Mouse (Mus musculus) hindbrain, postnatal 0 days (tissue): ENCODE data around the gene Cdh23. TPM values are rescaled to one million over a fixed set of nuclear protein-coding genes. Genes with fewer than 3 reads are reported as not detected.

Experiments
- ATAC-seq: fragments of 200-750 bp; cut with Nextera tagmentation; 2 replicates; pipeline ENCODE4 v1.8.0; 2017; ENCODE audit warnings: mild to moderate bottlenecking, moderate TSS enrichment, moderate library complexity
- DNase-seq: peaks from one replicate; pipeline ENCODE4 v3.0.0-alpha.2; 2015; ENCODE audit warnings: low spot score
- H3K27ac ChIP-seq: fragments of 300-500 bp; sonication (generic); 2 replicates; pipeline ENCODE4 v1.5.1; 2014; ENCODE audit warnings: mild to moderate bottlenecking
- H3K27me3 ChIP-seq: fragments of 300-500 bp; sonication (generic); 2 replicates; pipeline ENCODE4 v1.6.1; 2014; ENCODE audit warnings: low read length, mixed read lengths; ENCODE audit not compliant: insufficient read depth
- H3K36me3 ChIP-seq: fragments of 300-500 bp; sonication (generic); 2 replicates; pipeline ENCODE4 v1.6.1; 2014; ENCODE audit warnings: low read length, mixed read lengths; ENCODE audit not compliant: insufficient read depth
- H3K4me1 ChIP-seq: fragments of 300-500 bp; sonication (generic); 2 replicates; pipeline ENCODE4 v1.6.1; 2014; ENCODE audit warnings: antibody characterized with exemption, low read length, mixed read lengths; ENCODE audit not compliant: insufficient read depth
- H3K4me2 ChIP-seq: fragments of 300-500 bp; sonication (generic); 2 replicates; pipeline ENCODE4 v1.6.1; 2014; ENCODE audit warnings: low read depth, mild to moderate bottlenecking, low read length, moderate library complexity, mixed read lengths
- H3K4me3 ChIP-seq: fragments of 300-500 bp; sonication (generic); 2 replicates; pipeline ENCODE4 v1.5.1; 2014; ENCODE audit warnings: low read length
- H3K9ac ChIP-seq: fragments of 300-500 bp; sonication (generic); replicated peaks from 2 replicates; pipeline ENCODE4 v1.6.1; 2014; ENCODE audit warnings: mild to moderate bottlenecking, low read length, moderate library complexity, mixed read lengths
- H3K9me3 ChIP-seq: fragments of 300-500 bp; sonication (generic); 2 replicates; pipeline ENCODE4 v1.6.1; 2016; ENCODE audit warnings: low read length, mixed read lengths
- CTCF ChIP-seq: IDR thresholded peaks from 2 replicates; pipeline ENCODE4 v1.5.1; 2016; ENCODE audit warnings: antibody characterized with exemption, control low read depth, low read depth
- WGBS: fragments of 180-500 bp; shearing (Covaris S2); extraction: QIAGEN DNeasy Blood & Tissue Kit; methylation state at CpG from one replicate; pipeline ENCODE4 v1.1.7; 2014; 5-methylcytosine and 5-hydroxymethylcytosine counted together
- polyA plus RNA-seq: library from polyadenylated mRNA; unstranded; fragments of >200 nt; fragmentation: Nextera tagmentation; extraction: Ambion mirVana; gene quantifications from 2 replicates; pipeline ENCODE4 v1.2.1, GENCODE M21; 2015
- total RNA-seq: library from RNA; depleted of rRNA; stranded (reverse); fragments of >200 nt; gene quantifications from 2 replicates; pipeline ENCODE4 v1.2.3, GENCODE M21; 2014

The Cdh23 gene
- total and polyA plus RNA-seq, 2 experiments from 2014 or later = 3.5 to 31.8 TPM

DNA sequence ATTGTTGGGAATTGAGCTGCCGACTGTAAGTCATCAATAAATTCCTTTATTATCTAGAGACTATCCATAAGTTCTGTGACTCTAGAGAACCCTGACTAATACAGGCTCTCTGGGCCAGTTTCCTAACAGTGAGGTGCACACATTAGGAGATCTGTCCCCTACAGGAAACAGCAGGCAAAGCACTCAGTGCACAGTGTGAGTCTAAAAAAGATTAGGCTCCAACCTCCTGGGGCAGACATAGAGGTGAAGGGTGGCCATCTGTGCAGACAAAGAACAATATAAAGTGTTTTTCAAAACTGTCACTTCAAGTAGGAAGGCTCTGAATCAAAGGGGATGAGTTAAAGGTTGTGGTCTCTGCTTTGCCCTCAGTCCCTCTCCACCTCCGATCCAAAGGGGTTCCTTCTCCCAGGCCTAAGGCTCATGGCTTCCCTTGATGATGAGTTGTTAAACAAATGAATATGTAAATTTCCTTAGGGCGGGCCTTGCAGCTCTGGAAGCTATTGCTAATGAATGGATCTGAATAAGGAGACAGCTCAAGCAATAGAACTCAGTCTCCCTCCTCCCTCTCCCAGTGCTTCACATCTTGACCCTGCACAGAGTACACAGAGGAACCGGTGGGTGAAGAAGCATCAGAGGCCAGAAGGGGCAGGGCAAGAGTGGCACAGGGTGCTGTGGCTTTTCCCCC is 143.2 kb downstream of the Cdh23 start:
- 34% methylated on average over 3 of the region's 4 CpGs for WGBS
- no peaks in the 10 kb centered on the region for H3K36me3 ChIP-seq
- H3K9me3 ChIP-seq = no peaks in the 10 kb centered on the region
- H3K4me1 ChIP-seq = no peaks in the 10 kb centered on the region
- no peak overlapping the region for H3K27ac ChIP-seq
- ATAC-seq = no peak
- DNase-seq = no peak
- no peak overlapping the region for H3K9ac ChIP-seq
- no peak overlapping the region for H3K4me2 ChIP-seq
- no peak overlapping the region for H3K4me3 ChIP-seq
- no peak for TF ChIP-seq CTCF
- no peaks in the 10 kb centered on the region for H3K27me3 ChIP-seq

DNA sequence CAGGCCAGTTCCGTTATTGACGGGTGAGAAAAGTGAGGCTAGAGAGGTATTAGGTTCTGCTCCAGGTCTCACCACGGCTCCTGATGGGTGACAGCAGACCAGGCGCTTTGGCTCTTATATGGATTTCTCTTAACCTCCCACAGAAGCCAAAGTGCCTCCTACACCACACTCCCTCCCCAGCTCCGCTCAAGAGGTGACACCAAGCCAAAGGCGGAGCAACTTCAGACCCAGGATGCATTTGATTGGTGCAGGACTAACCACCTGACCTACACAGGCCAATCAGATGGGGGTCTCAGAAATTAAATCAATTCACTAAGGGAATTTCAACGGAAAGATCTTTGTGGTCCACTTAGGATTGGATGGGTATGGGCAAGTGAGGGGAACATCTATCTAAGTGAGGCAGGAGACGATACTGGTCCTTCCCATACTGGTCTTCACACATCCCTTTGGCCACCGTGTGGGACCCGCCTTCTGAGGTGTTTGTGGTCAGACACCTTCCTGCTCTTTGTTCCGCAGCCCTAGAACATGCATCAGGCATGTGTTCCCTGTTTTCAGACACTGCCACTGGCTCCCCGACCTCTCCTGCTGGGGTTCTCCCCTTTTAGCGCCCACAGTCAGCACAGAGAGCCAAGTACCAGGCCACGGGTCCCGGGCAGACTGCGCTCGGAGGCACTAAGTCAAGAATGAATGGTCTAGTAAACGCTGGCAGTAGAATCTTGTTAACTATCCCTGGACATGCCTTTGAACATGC is 157.0 kb downstream of the Cdh23 start:
- Histone ChIP-seq H3K9me3 (no peaks in the 10 kb centered on the region), H3K4me1 (no peaks in the 10 kb centered on the region), H3K4me3 (no peak overlapping the region), H3K4me2 (no peak overlapping the region), H3K27ac (no peak overlapping the region), H3K9ac (no peak overlapping the region), H3K27me3 (no peaks in the 10 kb centered on the region; the same call in 1 of the 2 replicates), H3K36me3 (no peaks in the 10 kb centered on the region)
- no peak for TF ChIP-seq CTCF
- no peak for DNase-seq
- ATAC-seq = no peak
- 80% methylated on average over 18 of the region's 18 CpGs for WGBS

DNA sequence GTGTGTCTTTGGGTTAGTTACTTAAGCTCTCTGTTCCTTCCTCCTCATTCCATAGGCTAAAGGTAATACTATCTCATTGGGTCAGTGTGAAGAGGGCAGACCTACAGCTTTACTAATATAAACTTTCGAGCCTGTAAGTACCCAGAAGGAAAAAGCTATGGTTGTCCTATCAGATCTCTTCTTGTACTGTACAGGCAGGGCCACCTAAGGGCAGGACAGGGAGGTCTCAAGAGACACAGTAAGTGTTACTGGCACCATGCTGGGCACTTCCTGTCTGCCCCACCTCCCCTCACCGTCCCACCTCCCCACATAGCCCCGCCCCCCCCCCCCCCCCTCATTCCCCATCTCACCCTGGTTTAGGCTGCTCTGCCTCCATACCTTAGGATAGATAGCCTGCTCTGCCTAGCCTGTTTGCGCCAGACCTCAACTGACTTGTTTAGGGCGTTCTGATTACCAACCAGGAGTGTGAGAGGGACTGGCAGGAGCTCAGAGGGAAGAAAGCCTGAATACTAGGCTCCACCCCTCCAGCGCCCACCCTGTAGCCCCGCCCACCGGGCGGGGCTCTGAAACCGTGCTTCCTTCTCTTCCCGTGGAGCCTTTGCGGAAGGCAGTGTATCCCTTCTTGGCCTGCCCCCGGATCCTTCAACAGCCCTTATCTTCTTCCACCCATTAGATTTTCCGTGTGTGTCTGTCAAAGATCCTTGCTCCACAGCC is 160.0 kb downstream of the Cdh23 start:
- ATAC-seq (0 out of 2 replicates have a peak, but pooled peaks have one; percentile 21), DNase-seq (no peak)
- Histone ChIP-seq H3K27ac (no peak overlapping the region), H3K4me1 (no peaks in the 10 kb centered on the region), H3K9me3 (no peaks in the 10 kb centered on the region), H3K36me3 (no peaks in the 10 kb centered on the region), H3K27me3 (no peaks in the 10 kb centered on the region; the same call in 1 of the 2 replicates), H3K4me2 (0 out of 2 replicates have a peak overlapping the region, but pooled peaks have one; percentile 10), H3K4me3 (no peak overlapping the region), H3K9ac (no peak overlapping the region)
- TF ChIP-seq CTCF = no peak
- 16% methylated on average over 13 of the region's 14 CpGs for WGBS

DNA sequence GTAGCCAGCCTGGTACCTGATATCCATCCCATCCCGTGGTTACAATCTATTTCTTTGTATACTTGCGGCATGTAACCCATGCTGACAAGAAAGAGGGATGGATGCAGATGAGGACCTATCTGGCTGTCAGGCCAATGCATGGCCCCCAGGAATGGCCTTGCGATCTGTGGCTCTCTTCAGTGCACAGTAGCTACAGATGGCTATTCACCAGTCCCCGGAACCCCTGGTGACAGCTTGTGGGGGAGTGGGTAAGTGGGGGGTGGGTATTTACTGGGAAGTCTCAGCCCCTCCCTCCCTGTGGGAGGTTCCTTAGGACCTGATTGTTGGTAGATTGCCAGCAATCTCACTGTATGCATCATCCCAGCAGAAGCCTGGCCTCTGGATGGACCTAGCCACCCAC is 163.8 kb downstream of the Cdh23 start:
- Histone ChIP-seq H3K27ac (no peak overlapping the region), H3K4me3 (no peak overlapping the region), H3K4me1 (no peaks in the 10 kb centered on the region), H3K4me2 (no peak overlapping the region), H3K36me3 (no peaks in the 10 kb centered on the region), H3K9me3 (no peaks in the 10 kb centered on the region), H3K27me3 (no peaks in the 10 kb centered on the region; the same call in 1 of the 2 replicates), H3K9ac (no peak overlapping the region)
- 58% methylated on average over 4 of the region's 4 CpGs for WGBS
- no peak for TF ChIP-seq CTCF
- ATAC-seq (no peak), DNase-seq (no peak)

DNA sequence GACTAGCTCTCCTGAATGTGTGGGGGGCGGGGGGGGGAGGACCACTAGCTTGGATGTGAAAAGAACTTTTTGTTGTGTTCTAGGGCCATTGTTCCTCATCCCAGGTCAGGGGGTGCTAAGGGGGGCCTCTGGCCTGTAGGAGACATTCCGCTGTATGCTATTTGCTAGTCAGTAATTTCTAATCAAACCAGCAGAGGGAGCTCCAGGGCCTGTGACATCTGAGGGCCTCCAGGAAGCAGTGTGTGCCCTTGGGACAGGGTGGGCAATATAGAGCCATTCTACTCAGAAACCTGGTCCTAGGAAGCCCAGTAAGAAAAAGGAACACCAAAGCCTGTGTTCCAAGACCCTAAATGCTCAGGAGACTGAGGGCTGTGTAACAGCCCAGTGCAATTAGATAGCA is 164.9 kb downstream of the Cdh23 start:
- ATAC-seq (peak; percentile 48; the same call in 1 of the 2 replicates), DNase-seq (peak; percentile 84)
- Histone ChIP-seq H3K4me1 (no peaks in the 10 kb centered on the region), H3K27ac (no peak overlapping the region), H3K4me3 (no peak overlapping the region), H3K9ac (no peak overlapping the region), H3K36me3 (no peaks in the 10 kb centered on the region), H3K4me2 (no peak overlapping the region), H3K27me3 (no peaks in the 10 kb centered on the region; the same call in 1 of the 2 replicates), H3K9me3 (no peaks in the 10 kb centered on the region)
- WGBS = 44% methylated on average over 2 of the region's 2 CpGs
- TF ChIP-seq CTCF = peak; percentile 74

DNA sequence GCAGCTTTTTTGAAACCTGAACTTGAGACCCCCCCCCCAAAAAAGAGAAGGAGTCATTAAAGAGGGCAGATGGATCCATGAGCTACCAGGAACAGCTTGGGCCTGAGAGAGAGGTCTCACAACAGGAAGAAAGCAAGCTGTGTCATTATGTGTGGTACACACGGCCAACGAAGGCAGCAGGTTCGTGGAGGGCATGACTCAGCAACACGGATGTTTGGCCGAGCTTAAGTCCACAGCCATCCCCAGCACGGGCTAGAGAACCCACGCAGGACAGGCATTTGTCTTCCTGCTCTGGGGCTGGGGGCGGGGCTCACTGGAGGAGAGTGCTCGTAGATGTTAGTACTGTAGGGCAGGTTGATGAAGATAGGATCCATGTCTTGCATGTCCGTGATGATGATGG is 165.7 kb downstream of the Cdh23 start:
- no peaks in the 10 kb centered on the region for H3K4me1 ChIP-seq
- no peak overlapping the region for H3K27ac ChIP-seq
- no peak for TF ChIP-seq CTCF
- no peak overlapping the region for H3K9ac ChIP-seq
- H3K36me3 ChIP-seq = no peaks in the 10 kb centered on the region
- no peak overlapping the region for H3K4me2 ChIP-seq
- H3K27me3 ChIP-seq = no peaks in the 10 kb centered on the region; the same call in 1 of the 2 replicates
- H3K4me3 ChIP-seq = no peak overlapping the region
- ATAC-seq (no peak), DNase-seq (no peak)
- H3K9me3 ChIP-seq = no peaks in the 10 kb centered on the region
- 70% methylated on average over 10 of the region's 10 CpGs for WGBS
